Mouse (Mus musculus) CH12.LX (cell line): ENCODE results near the gene 4930442H23Rik.

Experiments
- CTCF ChIP-seq, 2 experiments: IDR thresholded peaks in 1 of 2; conservative IDR thresholded peaks in 1 of 2; 2 replicates each; pipeline ENCODE4 v1.5.1; 2011 to 2012; ENCODE audit warnings: low read depth in 2 of 2, low read length in 2 of 2, improper control_type of control experiment in 1 of 2, inconsistent platforms in 1 of 2, mild to moderate bottlenecking in 1 of 2, moderate library complexity in 1 of 2
- IRF4 ChIP-seq: IDR thresholded peaks from 2 replicates; pipeline ENCODE4 v1.6.1; 2014; ENCODE audit warnings: low read depth, mild to moderate bottlenecking, inconsistent platforms, low read length, improper control_type of control experiment
- POLR2A ChIP-seq: IDR thresholded peaks from 2 replicates; pipeline ENCODE4 v1.6.1; 2011; ENCODE audit warnings: low read depth, mild to moderate bottlenecking, improper control_type of control experiment, low read length

DNA sequence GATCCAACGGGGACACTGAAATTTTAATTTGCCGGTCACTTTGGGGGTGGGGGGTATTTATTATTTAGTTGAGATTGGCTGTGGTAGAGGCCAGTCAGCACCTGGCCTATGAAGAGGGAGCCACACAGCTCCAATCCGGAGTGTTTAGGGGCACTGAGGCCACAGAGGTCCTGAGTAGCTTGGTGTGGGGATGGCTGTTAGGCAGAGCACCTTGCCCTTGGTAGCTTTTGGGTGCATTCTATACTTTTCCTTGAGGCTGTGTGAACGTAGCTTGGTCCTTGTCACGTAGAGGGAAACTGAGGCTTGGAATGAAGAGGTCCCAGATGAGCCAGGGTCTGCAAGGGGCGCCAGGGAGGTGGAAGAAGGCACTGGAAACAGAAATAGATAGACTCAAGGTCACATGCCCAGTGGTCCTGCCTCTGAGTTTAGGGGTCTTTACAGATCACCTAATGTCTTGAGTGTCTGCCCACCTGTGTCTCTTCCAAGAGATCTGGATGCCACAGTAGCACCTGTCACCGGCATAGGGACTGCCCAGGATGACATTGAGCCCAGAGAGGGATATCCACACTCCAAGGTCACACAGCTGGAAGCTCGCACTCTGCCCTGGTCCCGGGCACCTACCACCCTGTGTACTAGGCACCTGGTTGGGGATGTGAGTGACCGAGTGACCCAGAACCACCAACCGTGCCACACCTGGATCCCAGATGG is 44.7 kb downstream of the 4930442H23Rik start:
- TF ChIP-seq POLR2A = no peak
- TF ChIP-seq IRF4 = no peak
- no peak for TF ChIP-seq CTCF (conservative IDR thresholded peaks at IDR 0.05 in 1 of 2, IDR thresholded peaks at IDR 0.05 in 1 of 2; ENCODE audit: low read depth in 2 of 2, low read length in 2 of 2)
